Mouse (Mus musculus) MEL (cell line): ENCODE measurements around the gene D030056L22Rik.

Source experiments
- CTCF ChIP-seq, 3 experiments: IDR thresholded peaks in 2 of 3; conservative IDR thresholded peaks in 1 of 3; 2 replicates each; pipeline ENCODE4 v1.5.1; 2011 to 2012; ENCODE audit warnings: low read length in 3 of 3, low read depth in 2 of 3, mild to moderate bottlenecking in 2 of 3, improper control_type of control experiment in 1 of 3, inconsistent platforms in 1 of 3, mixed read lengths in 1 of 3, moderate library complexity in 1 of 3; ENCODE audit not compliant: control insufficient read depth in 1 of 3, insufficient read depth in 1 of 3, poor library complexity in 1 of 3, severe bottlenecking in 1 of 3
- HCFC1 ChIP-seq: IDR thresholded peaks from 2 replicates; pipeline ENCODE4 v1.6.1; 2012; ENCODE audit warnings: low read depth, mild to moderate bottlenecking, inconsistent platforms, low read length, improper control_type of control experiment, moderate library complexity
- MYB ChIP-seq: IDR thresholded peaks from 2 replicates; pipeline ENCODE4 v1.6.1; 2011; ENCODE audit warnings: mild to moderate bottlenecking, low read depth, low read length, improper control_type of control experiment
- RCOR1 ChIP-seq: IDR thresholded peaks from 2 replicates; pipeline ENCODE4 v1.6.1; 2012; ENCODE audit warnings: low read depth, mild to moderate bottlenecking, inconsistent platforms, low read length, improper control_type of control experiment
- TCF12 ChIP-seq: IDR thresholded peaks from 2 replicates; pipeline ENCODE4 v1.6.1; 2014; ENCODE audit warnings: low read depth, mild to moderate bottlenecking, inconsistent platforms, low read length, improper control_type of control experiment, moderate library complexity

DNA sequence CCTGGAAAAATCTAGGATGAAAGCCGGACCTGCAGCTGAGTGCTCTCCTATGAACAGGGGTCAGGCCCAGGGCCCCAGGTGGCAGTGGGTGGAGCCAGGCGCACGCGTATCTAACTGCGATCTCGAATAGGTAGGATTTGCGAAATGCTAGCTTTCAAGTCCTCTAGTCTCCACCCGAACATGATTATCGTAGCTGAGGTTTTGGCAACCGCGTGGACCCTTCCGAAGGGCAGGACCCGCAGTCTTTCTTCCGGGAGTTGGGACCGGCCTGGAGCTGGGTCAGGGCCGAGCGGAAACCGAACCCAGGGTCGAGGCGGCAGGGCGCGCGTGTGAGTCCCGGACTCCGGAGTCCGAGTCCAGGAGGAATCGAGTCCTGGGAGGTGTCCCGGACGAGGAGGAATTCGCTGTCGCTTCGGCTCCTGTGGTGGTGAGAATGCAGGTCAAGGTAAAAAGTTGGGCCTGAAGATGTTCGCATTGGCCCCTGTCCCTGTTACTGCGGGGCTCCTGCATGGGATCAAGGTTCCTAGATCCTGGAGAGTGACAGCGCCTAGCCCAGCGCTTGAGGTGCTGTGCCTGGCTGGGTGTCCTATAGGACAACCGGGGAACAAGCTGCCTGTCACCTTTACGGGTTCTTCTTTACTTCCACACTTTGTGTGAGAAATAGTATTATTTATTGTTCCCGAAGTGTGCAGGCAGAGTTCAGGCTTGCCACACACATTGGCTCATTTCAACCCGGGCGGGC lies 36.8 kb downstream of the D030056L22Rik start, which contains the start of gene Trpm6:
- TF ChIP-seq MYB (no peak), HCFC1 (no peak), TCF12 (no peak), CTCF (IDR thresholded peaks at IDR 0.05 in 2 of 3, conservative IDR thresholded peaks at IDR 0.05 in 1 of 3; ENCODE audit: control insufficient read depth in 1 of 3, insufficient read depth in 1 of 3, low read depth in 2 of 3, low read length in 3 of 3, poor library complexity in 1 of 3, severe bottlenecking in 1 of 3) (no peak), RCOR1 (no peak)
